Mouse (Mus musculus): Measurements from ENCODE around the gene Pid1. TPM values are rescaled to one million over a fixed set of nuclear protein-coding genes. Genes with fewer than 3 reads are reported as not detected.

Gene Pid1
- polyA plus RNA-seq, 1 experiment from 2014 or later, result 15.8 TPM

DNA sequence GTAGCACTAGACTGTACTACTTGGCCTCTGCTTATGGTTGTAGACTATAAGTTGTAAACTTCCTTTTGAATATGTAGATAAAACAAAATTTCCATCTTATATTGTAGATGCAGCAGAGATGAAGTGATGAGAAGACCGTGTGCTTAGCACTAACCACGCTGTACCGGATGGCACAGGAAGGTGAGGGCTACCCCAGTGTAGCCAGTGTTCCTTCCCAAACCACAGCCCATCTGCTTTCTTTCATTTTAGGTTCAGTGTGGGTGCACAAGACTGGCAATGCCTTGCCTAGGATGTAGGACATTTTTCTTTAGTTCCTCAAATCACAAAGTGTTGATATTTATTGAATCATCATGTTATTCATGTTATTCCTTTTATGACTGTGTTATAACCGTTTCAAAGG lies 160.5 kb downstream of the Pid1 start:
- no peak for ATAC-seq (ENCODE audit: low FRiP score, low TSS enrichment)
- no peaks in the 10 kb centered on the region for H3K27me3 ChIP-seq (ENCODE audit: control insufficient read depth, insufficient read depth, low read length)
- H3K4me1 ChIP-seq (replicated peaks; ENCODE audit: control insufficient read depth, insufficient read depth), result no peaks in the 10 kb centered on the region
- 81% methylated on average over 4 of the region's 4 CpGs for WGBS
- no peaks in the 10 kb centered on the region for H3K36me3 ChIP-seq (ENCODE audit: control insufficient read depth, insufficient read depth, low read length)
- no peak overlapping the region for H3K9ac ChIP-seq (ENCODE audit: low read length)
- no peak overlapping the region for H3K4me3 ChIP-seq (ENCODE audit: low read depth, low read length)
- no peak for TF ChIP-seq CTCF (IDR thresholded peaks at IDR 0.05; ENCODE audit: low read depth)
- TF ChIP-seq EP300 (optimal IDR thresholded peaks at IDR 0.05), result no peak
- no peak overlapping the region for H3K27ac ChIP-seq (replicated peaks)
- H3K4me2 ChIP-seq (replicated peaks; ENCODE audit: low read depth), result no peak overlapping the region
- DNase-seq (ENCODE audit: low spot score), result no peak
- no peaks in the 10 kb centered on the region for H3K9me3 ChIP-seq (ENCODE audit: control insufficient read depth, low read length)

- TF ChIP-seq EP300 (optimal IDR thresholded peaks at IDR 0.05), result no peak
- no peak for TF ChIP-seq CTCF (IDR thresholded peaks at IDR 0.05; ENCODE audit: low read depth)
- WGBS, result 73% methylated on average over 2 of the region's 2 CpGs
- no peaks in the 10 kb centered on the region for H3K9me3 ChIP-seq (ENCODE audit: control insufficient read depth, low read length)
- no peak overlapping the region for H3K27ac ChIP-seq (replicated peaks)
- no peak overlapping the region for H3K4me3 ChIP-seq (ENCODE audit: low read depth, low read length)
- no peak overlapping the region for H3K9ac ChIP-seq (ENCODE audit: low read length)
- no peaks in the 10 kb centered on the region for H3K4me1 ChIP-seq (replicated peaks; ENCODE audit: control insufficient read depth, insufficient read depth)
- ATAC-seq (ENCODE audit: low FRiP score, low TSS enrichment), result no peak
- H3K36me3 ChIP-seq (ENCODE audit: control insufficient read depth, insufficient read depth, low read length), result no peaks in the 10 kb centered on the region
- no peak for DNase-seq (ENCODE audit: low spot score)
- no peaks in the 10 kb centered on the region for H3K27me3 ChIP-seq (ENCODE audit: control insufficient read depth, insufficient read depth, low read length)
- H3K4me2 ChIP-seq (replicated peaks; ENCODE audit: low read depth), result no peak overlapping the region
Observed at GRCm38 (mm10) chr1:84199890-84200289, 164.1 kb downstream of the Pid1 start.

GRCm38 (mm10) chr1:84198887-84199286 lies 165.1 kb downstream of the Pid1 start:
- Histone ChIP-seq H3K36me3 (ENCODE audit: control insufficient read depth, insufficient read depth, low read length) (no peaks in the 10 kb centered on the region), H3K9me3 (ENCODE audit: control insufficient read depth, low read length) (no peaks in the 10 kb centered on the region), H3K4me3 (ENCODE audit: low read depth, low read length) (no peak overlapping the region), H3K4me1 (replicated peaks; ENCODE audit: control insufficient read depth, insufficient read depth) (no peaks in the 10 kb centered on the region), H3K27me3 (ENCODE audit: control insufficient read depth, insufficient read depth, low read length) (no peaks in the 10 kb centered on the region), H3K4me2 (replicated peaks; ENCODE audit: low read depth) (no peak overlapping the region), H3K27ac (replicated peaks) (no peak overlapping the region), H3K9ac (ENCODE audit: low read length) (no peak overlapping the region)
- DNase-seq (ENCODE audit: low spot score), result no peak
- 82% methylated on average over 2 of the region's 2 CpGs for WGBS
- no peak for ATAC-seq (ENCODE audit: low FRiP score, low TSS enrichment)
- TF ChIP-seq CTCF (IDR thresholded peaks at IDR 0.05; ENCODE audit: low read depth) (no peak), EP300 (optimal IDR thresholded peaks at IDR 0.05) (no peak)

DNA sequence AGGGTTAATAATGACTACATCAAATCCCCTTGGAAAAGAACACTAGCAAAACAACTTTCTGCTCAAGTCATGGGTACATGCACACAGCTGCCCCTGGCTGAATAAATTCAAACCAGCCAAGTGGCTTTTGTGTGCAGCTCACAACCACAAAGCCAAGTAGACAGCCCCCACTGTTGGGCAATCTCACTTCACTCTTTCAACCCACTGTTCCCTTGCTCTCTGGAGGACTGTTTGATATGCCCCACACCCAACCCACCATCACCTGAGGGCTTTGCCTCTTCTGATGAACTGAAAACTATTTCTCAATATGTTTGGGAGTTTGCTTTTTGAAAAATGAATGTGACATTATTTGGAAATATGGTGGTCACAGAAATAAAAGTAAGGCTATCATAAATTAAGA lies 171.8 kb downstream of the Pid1 start:
- no peak for DNase-seq (ENCODE audit: low spot score)
- H3K27me3 ChIP-seq (ENCODE audit: control insufficient read depth, insufficient read depth, low read length), result no peaks in the 10 kb centered on the region
- ATAC-seq (ENCODE audit: low FRiP score, low TSS enrichment), result no peak

GRCm38 (mm10) chr1:84189446-84189845 lies 174.5 kb downstream of the Pid1 start:
- Histone ChIP-seq H3K9me3 (ENCODE audit: control insufficient read depth, low read length) (no peaks in the 10 kb centered on the region), H3K27me3 (ENCODE audit: control insufficient read depth, insufficient read depth, low read length) (no peaks in the 10 kb centered on the region), H3K4me3 (ENCODE audit: low read depth, low read length) (no peak overlapping the region), H3K4me2 (replicated peaks; ENCODE audit: low read depth) (no peak overlapping the region), H3K27ac (replicated peaks) (no peak overlapping the region), H3K9ac (ENCODE audit: low read length) (no peak overlapping the region), H3K36me3 (ENCODE audit: control insufficient read depth, insufficient read depth, low read length) (no peaks in the 10 kb centered on the region), H3K4me1 (replicated peaks; ENCODE audit: control insufficient read depth, insufficient read depth) (no peaks in the 10 kb centered on the region)
- no peak for TF ChIP-seq EP300 (optimal IDR thresholded peaks at IDR 0.05)
- TF ChIP-seq CTCF (IDR thresholded peaks at IDR 0.05; ENCODE audit: low read depth), result no peak
- 69% methylated on average over 5 of the region's 5 CpGs for WGBS
- DNase-seq (ENCODE audit: low spot score) (no peak), ATAC-seq (ENCODE audit: low FRiP score, low TSS enrichment) (no peak)

More for the DNA sequence above, 171.8 kb downstream of the Pid1 start:
- Histone ChIP-seq H3K4me3 (ENCODE audit: low read depth, low read length) (no peak overlapping the region), H3K9me3 (ENCODE audit: control insufficient read depth, low read length) (no peaks in the 10 kb centered on the region), H3K4me1 (replicated peaks; ENCODE audit: control insufficient read depth, insufficient read depth) (no peaks in the 10 kb centered on the region), H3K27ac (replicated peaks) (no peak overlapping the region), H3K36me3 (ENCODE audit: control insufficient read depth, insufficient read depth, low read length) (no peaks in the 10 kb centered on the region), H3K4me2 (replicated peaks; ENCODE audit: low read depth) (no peak overlapping the region), H3K9ac (ENCODE audit: low read length) (no peak overlapping the region)
- TF ChIP-seq CTCF (IDR thresholded peaks at IDR 0.05; ENCODE audit: low read depth) (no peak), EP300 (optimal IDR thresholded peaks at IDR 0.05) (no peak)

DNA sequence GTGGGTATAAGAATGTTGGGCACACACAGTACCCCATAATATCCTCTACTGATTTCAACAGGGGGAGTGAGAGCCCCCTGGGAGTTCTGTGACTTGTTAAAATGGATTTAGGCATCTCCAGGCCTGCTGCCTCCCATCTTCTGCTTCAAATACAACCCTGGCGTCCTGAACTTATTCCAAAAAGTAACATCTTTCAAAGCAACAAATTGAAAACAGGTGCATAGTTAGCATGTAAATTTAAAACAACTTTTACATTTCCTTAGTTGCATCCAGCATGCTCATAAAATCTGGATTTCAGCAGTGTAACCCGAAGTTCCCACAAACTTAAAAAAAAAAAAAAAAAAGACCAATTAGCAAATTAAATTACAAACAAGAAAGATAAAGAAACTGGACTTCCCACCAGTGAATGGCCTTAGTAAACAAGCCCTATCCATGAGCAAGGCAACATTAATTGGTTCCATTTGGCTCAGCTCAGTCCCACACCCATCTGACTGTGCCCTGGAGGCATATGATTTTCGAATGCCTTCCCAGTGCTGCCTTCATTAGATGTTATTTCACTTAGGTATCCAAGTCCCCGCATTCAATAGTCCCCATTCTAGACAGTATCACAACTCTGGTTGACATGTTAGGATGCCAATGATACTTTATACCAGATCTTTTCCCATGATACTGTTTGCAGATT lies 177.1 kb downstream of the Pid1 start:
- no peak for ATAC-seq (ENCODE audit: low FRiP score, low TSS enrichment)
- no peaks in the 10 kb centered on the region for H3K4me1 ChIP-seq (replicated peaks; ENCODE audit: control insufficient read depth, insufficient read depth)
- no peaks in the 10 kb centered on the region for H3K27me3 ChIP-seq (ENCODE audit: control insufficient read depth, insufficient read depth, low read length)
- TF ChIP-seq EP300 (optimal IDR thresholded peaks at IDR 0.05), result no peak
- TF ChIP-seq CTCF (IDR thresholded peaks at IDR 0.05; ENCODE audit: low read depth), result no peak
- H3K36me3 ChIP-seq (ENCODE audit: control insufficient read depth, insufficient read depth, low read length), result no peaks in the 10 kb centered on the region
- no peaks in the 10 kb centered on the region for H3K9me3 ChIP-seq (ENCODE audit: control insufficient read depth, low read length)
- 80% methylated on average over 4 of the region's 4 CpGs for WGBS
- DNase-seq (ENCODE audit: low spot score), result no peak
- no peak overlapping the region for H3K4me2 ChIP-seq (replicated peaks; ENCODE audit: low read depth)
- no peak overlapping the region for H3K4me3 ChIP-seq (ENCODE audit: low read depth, low read length)
- H3K9ac ChIP-seq (ENCODE audit: low read length), result no peak overlapping the region
- H3K27ac ChIP-seq (replicated peaks), result no peak overlapping the region

All from stomach, postnatal 0 days (tissue).